Mouse (Mus musculus) stomach, postnatal 0 days (tissue): ENCODE results near the gene Chn2.

Source experiments
- CTCF ChIP-seq: IDR thresholded peaks from 2 replicates; pipeline ENCODE4 v1.5.1; 2016; ENCODE audit warnings: antibody characterized with exemption, low read depth, mild to moderate bottlenecking, moderate library complexity
- EP300 ChIP-seq: optimal IDR thresholded peaks from 2 replicates; pipeline ENCODE3; 2016; ENCODE audit warnings: antibody characterized with exemption

DNA sequence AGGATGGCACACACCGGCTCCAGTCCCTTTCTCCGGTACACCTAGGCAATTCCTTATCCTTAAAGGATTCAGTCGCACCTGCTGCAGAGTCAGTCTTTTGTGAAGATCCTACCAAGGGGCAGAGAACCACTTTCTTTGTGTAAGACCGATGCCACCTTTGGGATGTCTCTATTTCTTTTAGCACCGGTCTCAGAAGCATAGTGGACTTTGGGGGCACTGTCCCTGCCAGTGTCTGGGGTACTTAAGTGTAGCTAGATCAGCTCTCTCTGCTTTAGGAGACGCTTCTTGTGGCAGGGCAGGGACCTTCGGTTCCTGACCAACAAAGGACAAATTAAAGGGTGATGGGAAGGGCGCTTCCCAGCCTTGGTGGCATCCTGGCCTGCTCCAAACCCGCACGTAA, 488 bp upstream of the Chn2 start:
- TF ChIP-seq CTCF (no peak), EP300 (no peak)
